Mouse (Mus musculus) erythroblast, embryonic 14.5 days (primary cell): ENCODE data around the gene Mpzl1.

Experiments used
- GATA1 ChIP-seq: IDR thresholded peaks from 2 replicates; pipeline ENCODE4 v1.6.1; 2012; ENCODE audit warnings: low read length, inconsistent platforms, mixed read lengths
- TAL1 ChIP-seq: IDR thresholded peaks from 3 replicates; pipeline ENCODE4 v1.6.1; 2012; ENCODE audit warnings: low read length, inconsistent platforms, mixed read lengths

GRCm38 (mm10) chr1:165677558-165677957 lies 43.2 kb upstream of the Mpzl1 start:
- TF ChIP-seq GATA1: no peak
- no peak for TF ChIP-seq TAL1
